Mouse (Mus musculus): ENCODE data around the gene Epb41l2.

Epb41l2 gene

DNA sequence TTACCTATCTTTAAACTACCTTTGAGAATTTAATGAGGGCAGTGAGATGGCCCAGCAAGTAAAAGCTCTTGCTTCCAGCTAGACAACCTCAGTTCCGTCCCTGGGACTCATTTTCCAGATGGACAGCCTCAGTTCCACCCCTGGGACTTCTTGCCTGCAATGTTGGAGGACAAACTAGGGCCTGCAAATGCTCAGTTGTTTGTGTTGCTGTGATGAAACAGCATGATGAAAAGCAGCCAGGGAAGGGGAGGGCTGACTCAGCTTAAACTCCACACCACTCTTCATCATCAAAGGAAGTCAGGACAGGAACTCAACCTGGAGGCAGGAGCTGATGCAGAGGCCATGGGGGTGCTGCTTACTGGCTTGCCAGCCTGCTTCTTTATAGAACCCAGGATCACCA, 154.2 kb downstream of the Epb41l2 start:
- DNase-seq: no peak

GRCm38 (mm10) chr10:25519954-25520353, 160.4 kb downstream of the Epb41l2 start:
- DNase-seq: no peak

DNA sequence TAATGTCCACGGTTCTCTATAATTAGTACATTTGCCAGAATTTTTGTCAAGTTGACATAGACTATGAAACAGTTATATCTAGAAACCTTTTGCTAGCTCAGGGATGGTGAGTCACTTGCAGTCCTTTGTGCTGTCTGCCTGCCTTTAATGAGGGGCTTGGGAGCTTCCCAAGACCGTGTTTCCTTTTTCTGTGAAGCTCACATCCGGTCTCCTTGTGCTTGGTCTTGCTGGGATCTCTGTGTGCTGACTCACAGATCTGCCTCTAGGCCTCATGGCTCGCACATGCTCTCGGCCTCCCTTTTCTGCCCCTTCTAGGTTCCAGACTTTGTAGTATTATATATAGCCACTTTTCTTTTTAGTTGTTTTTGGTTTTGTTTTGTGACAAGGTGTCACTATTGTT, 160.8 kb downstream of the Epb41l2 start:
- DNase-seq: no peak

DNA sequence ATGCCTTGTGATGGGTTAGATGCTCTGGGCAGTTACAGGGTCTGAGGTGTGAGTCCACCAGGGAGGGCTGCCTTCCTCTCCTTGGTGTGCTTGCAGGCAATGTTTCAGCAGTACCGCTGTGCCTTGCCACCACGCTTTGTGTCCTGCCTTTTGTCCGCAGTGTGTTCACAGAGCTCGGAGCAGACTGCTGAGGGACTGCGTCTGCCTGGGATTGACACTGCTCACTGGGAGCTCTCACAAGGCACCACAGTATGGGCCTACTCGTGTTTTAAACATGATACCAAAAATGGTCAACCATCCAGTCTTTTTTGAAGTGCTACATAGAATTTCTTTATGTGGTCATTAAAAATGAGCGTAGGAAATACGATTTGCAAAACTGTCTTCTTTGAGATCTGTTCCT, 164.1 kb downstream of the Epb41l2 start:
- no peak for DNase-seq

- no peak for DNase-seq
These were observed 166.6 kb downstream of the Epb41l2 start for GRCm38 (mm10) chr10:25526156-25526555.

- DNase-seq: no peak
These were observed 167.0 kb downstream of the Epb41l2 start for GRCm38 (mm10) chr10:25526622-25527021.

GRCm38 (mm10) chr10:25527126-25527525, 167.5 kb downstream of the Epb41l2 start:
- DNase-seq: no peak

- DNase-seq: no peak
These were observed 171.7 kb downstream of the Epb41l2 start for GRCm38 (mm10) chr10:25531335-25531734.

DNA sequence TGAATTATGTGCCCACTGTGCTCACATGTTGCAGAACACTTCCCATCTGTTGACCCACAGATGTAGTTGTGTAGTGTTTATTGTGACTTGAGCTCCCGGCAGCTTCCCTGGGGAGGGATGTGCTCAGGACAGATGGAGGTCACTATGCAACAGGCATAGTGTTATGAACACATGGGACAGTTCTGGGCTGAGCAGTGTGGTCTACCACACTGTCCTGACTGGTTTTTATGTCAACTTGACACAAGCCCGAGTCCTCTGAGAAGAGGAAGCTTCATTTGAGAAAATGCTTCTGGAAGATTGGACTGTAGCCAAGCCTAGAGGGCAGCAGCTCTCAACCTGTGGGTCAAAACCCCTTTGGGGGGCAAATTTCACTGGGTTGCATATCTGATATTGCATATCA, 173.5 kb downstream of the Epb41l2 start:
- no peak for DNase-seq

DNA sequence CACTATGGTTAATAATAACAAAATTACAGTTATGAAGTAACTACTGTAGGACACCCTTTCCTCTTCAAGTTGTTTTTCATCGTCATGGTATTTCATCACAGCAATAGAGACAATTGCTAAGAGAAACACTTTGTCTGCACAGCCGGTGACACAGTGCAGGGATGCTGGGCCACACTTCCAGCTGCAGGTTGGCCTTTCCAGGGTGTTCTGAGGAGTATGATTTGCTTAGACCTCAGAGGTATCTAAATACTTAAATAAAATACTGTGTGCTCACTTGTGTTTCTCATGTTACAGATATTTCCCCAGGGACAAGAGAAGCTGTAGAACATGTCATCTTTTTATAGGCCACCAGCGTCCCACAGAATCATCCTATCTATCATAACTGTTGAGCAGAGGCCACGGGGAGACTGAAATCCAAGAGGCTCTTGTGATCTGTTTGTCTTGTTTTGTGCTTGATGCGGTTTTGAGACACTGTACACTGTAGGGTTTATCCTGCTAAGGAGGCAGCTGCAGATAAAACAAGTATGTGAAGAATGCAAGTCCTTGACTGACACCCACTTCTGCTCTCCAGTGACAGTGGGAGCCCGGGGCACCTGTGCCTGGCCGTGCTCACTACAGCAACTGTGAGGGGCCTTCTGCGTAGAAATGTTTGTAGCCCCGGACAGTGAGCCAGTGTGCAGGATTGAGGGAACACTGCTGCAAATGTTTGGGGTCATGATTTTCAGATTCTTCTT, 174.1 kb downstream of the Epb41l2 start:
- DNase-seq: no peak

DNA sequence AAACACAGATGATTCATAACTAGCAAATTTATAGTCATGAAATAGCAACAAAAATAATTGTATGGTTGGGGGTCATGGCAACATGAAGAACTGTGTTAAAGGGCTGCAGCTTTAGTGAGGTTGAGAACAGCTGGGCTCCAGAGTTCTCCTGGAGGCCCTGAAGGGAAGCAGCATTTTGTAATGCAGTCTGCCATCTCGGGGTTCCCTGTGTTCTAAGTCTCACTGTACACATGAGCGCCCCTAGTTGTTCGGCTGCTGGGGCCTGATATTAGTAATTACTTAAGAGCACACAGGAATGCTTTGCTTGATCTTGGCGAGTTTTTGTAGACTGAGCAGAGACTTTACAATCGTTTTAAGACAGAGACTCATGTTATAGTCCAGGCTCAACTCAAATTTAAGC, 174.9 kb downstream of the Epb41l2 start:
- DNase-seq: no peak

DNA sequence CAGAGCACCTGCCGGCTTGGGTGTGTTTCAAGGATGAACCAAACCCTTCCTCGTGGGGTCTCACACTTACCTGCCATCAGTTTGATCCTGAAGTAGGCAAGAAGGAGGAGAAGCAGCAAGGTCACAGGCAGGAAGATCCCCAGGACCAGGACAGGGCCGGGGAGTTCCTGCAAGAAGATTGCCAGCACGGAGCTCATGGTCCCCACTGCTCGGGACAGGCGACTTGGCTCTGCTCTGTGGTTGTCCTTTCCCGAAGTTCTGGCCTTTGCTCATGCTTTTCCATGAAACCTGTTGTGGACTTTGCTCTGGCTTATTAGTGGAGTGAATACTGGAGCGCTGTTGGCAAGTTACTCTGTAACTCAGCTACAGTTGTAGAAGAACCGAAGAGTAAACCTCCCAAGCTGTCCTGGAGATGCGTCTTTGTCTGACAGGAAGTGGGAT, 176.3 kb downstream of the Epb41l2 start, which contains the start of gene Smlr1:
Gene Smlr1, minus strand, starts transcription at position 377 of the 441 bp plus-strand sequence.
- no peak for DNase-seq

- no peak for DNase-seq
These were observed 177.0 kb downstream of the Epb41l2 start for GRCm38 (mm10) chr10:25536621-25537020.

- DNase-seq: no peak
These were observed 179.1 kb downstream of the Epb41l2 start for GRCm38 (mm10) chr10:25538738-25539137.

- peak; percentile 37 for DNase-seq
These were observed 179.7 kb downstream of the Epb41l2 start for GRCm38 (mm10) chr10:25539146-25539770.

- no peak for DNase-seq
These were observed 180.2 kb downstream of the Epb41l2 start for GRCm38 (mm10) chr10:25539771-25540168.

DNA sequence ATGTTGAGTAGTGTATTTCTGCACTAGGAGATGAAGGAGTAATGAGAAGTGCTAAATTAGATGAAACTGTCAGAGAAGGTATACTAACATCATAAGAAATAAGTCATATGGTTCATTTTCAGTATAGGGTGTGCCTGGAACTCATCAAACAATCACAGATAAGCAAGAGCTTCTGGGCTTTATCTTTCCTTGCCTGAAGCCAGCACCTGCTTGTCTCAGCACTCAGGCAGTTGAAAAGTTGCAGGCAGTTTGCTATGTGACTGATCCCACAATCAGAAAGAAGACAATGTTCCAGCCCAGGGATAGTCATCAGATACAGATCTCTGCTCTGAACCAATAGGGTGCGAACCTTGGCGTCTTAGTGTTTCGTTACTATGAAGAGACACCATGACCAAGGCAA, 181.5 kb downstream of the Epb41l2 start:
- no peak for DNase-seq

DNA sequence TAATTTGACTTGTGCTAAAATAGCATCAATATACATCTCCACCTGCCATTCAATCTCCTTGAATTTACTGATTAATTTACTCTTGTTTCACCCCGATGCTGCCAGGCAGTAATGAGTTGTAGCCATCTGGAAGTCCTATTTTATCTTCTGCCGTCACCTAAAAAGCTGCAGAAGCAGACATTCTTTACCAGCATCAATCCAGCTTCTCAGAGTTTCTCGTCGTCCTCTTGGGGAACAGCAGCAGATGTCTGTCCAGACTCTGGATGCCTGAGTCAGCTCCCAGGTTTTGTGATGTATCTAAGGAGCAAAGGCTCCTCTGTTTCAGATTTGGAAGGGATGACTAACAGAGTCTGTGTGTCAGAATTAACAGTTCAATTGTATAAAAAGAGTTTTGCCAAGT, 193.3 kb downstream of the Epb41l2 start:
- DNase-seq: no peak

- no peak for DNase-seq
These were observed 212.0 kb downstream of the Epb41l2 start for GRCm38 (mm10) chr10:25571319-25572240.
